Mouse (Mus musculus): ENCODE results near the gene Slc25a21.
A peak's percentile ranks its signal among the peaks of the same experiment; 100 is the strongest.

The Slc25a21 gene

DNA sequence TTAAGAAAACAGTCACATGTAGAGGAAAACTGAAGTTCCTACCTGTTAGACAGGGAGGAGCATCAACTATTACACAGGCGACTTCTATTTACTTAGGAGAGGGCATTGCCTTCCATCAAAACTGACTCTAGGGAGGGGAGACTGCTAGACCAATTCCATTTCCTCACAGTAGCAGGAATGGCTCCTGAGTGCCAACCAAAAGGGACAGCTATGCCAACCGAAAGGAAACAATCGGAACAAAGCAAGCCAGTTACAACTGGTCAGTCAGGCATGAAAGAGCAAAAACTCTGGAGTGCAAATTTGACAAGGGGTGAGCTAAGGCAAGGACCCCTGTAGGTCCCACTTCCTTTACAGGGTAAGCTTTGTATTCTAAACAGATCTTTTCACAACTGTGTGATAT lies 319.5 kb downstream of the Slc25a21 start:
- DNase-seq (ENCODE audit: low spot score in 2 of 2), result no peak

DNA sequence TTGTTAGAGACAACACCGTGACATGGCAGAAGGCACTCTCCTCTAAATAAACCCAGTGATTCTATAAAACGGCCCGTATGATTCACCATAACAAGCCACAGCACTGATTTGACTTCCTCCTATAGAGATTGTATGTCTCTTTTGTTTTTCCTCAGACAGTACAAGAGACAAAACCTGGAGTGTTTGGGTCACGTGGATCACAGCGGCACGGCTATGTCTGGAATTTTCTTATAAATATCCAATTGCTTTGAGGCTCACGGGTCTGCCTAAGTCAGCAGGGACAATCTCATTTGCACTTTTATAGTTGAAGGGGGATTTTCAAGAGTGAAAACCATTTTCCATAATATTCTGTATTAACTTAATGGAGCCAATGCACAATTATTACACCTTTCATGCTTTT lies 320.7 kb downstream of the Slc25a21 start:
- DNase-seq (ENCODE audit: low spot score in 2 of 2), result no peak

DNA sequence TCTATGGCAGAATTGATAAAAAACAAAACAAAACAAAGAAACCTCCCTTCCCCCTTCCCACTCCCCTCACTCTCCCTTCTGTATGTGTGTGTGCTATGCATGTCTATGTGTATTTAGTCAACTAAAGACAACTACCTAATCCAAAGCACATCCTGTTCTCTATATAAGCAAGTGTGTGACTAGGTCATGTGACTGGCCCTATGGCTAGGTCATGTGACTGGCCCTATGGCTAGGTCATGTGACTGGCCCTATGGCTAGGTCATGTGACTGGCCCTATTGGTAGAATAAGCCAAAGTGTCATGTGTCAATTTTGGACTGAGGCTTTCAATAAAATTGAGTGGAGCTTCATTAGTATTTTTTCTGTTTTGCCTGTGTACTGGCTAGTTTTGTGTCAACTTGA lies 324.1 kb downstream of the Slc25a21 start:
- no peak for DNase-seq (ENCODE audit: low spot score in 2 of 2)

DNA sequence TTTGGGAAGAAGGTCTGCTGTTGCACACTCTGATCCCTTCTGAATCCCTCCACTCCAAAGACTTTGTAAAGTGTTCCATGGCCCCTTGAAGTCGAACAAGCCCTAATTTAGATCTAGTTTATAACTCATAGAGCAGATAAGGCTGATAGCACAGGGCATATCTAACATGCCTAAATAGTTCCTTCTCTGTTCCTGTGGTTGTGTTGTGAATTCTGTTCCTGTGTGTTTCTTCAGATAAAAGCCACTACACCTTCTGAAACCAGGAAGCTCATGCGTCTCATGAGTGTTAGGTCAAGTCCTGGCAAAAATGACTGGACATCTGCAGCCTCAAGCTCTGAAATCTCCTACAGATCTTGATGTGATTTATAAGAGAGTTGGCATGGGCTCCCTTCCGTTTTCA lies 326.7 kb downstream of the Slc25a21 start:
- DNase-seq (ENCODE audit: low spot score in 2 of 2), result no peak

DNA sequence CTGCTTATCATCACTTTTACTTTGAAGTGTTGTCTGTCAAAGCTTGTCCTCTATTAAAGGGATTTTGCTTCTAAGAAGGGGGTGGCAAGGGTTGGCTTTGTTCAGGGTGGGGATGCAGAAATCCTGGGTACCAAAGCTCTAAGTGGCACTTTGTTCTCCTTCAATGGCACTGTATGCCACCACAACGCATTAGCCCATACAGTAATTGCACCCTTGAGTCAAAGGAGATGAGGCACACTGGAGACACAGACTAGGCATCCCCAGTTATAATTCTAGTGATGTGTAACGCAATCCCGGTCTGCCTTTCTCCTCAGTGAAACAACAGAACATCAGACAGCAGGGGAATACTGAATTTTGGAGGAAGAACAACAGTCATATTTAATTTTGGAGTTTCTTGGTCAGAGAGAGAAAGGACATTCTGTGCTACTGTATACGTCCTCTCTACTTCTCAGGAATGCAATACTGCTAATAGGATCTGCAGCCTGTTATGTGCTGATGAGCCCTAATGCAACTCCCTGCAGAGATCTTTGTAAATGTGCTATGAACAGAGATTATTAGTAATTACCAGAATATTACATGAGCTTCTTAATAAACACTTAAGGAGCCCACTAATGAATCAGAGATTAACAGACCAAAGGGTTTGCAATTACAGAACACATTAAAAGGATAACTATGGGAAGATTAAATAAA lies 333.3 kb downstream of the Slc25a21 start:
- DNase-seq (ENCODE audit: low spot score in 2 of 2), result no peak

DNA sequence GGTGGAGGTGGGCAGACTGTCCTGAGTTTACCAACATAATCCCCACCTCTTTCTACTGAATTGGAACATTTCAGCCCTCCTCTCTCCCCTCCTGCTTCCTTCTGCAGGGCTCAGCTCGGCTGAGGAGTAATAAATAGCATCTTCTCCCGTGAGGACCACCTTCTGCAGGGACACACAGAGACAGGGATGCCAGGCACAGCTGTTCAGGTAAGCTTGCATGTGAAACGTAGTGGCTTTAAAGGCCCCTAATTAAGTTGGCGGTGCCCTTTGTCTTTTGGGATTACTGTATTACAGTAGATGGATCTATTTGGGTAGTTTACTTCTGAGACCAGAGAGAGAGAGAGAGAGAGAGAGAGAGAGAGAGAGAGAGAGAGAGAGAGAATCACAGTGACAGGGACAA lies 344.6 kb downstream of the Slc25a21 start:
- no peak for DNase-seq (ENCODE audit: low spot score in 2 of 2)

DNA sequence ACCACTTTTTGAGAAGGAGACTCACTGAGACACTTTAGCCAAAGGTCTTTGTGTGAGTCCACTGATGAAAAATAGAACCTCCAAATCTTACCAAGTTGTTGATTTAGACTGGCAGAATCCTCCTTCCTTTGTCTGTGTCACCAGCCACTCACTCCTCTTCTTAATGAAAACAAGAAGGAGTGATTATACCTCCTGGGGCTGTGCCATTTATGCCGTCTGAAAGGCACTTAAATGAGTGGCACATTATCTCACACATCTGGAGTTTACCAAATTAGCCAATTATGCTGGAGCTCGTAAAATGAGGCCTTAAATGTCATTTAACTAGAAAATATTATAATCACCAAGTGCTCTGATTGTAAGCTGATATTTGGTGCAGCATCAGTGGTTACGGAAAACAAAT lies 345.8 kb downstream of the Slc25a21 start:
- no peak for DNase-seq (ENCODE audit: low spot score in 2 of 2)

DNA sequence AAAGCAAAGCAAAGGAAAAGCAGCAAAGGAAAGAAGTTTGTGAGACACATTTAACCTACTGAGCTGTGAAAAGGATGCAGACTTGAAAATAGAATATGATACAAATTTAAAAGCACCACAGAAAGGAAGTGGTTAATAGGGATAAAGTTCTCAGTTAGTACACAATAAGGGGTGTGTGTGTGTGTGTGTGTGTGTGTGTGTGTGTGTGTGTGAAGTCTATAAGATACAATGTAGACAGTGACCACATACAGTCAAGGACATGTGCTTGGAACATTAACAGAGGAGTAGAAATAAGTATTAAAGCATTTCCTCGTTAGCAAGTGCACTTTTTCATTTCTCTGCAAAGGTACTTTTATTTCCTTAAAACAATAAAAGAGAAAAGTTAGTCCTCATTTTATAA lies 367.3 kb downstream of the Slc25a21 start:
- no peak for DNase-seq (ENCODE audit: low spot score in 2 of 2)

DNA sequence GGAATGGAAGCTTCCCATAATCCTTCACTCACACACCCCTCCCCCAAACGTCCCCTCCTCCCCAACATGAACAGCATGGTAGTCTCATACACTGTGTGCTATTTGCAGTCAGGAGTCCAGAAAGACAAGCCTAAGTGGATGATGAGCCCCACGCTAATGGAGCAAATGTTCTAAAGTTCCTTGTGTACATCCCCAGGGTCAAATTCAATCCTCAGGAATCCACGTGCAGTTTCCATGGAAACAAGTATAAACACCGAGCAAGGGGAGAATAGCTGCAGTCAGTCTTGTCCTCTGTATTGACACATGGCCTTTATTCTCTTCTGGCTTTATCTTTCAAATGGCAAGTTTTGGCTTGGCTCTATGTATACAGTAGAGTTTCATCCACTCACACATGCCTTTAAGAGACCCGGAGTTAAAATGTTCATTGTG lies 367.8 kb downstream of the Slc25a21 start:
- no peak for DNase-seq (ENCODE audit: low spot score in 2 of 2)

DNA sequence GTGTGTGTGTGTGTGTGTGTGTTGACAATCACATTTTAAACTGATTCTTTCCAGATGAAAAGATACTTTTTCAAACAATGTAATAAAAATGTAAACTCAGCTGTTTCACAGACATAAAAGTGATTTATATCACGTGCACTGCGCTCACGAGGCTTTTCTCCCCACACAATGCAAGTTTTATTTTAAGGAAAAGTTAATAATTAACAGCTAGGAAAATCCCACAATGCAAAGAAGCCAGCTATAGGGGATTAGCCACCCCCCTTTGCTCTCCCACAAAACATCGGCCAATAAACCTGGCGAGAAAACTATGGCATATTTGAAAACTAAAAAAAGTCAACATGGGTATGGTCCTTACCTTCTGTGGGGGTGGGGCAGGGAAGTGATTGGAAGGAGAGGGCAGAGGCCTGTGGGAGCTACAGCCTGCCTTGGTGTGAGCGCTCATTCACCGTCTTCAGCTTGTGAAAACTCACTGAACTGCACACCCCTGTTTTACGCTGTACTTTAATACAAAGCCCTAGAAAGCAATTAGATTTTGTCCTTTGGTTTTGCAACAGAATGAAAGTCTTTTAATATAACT lies 369.4 kb downstream of the Slc25a21 start:
- DNase-seq (ENCODE audit: low spot score in 2 of 2), result no peak

DNA sequence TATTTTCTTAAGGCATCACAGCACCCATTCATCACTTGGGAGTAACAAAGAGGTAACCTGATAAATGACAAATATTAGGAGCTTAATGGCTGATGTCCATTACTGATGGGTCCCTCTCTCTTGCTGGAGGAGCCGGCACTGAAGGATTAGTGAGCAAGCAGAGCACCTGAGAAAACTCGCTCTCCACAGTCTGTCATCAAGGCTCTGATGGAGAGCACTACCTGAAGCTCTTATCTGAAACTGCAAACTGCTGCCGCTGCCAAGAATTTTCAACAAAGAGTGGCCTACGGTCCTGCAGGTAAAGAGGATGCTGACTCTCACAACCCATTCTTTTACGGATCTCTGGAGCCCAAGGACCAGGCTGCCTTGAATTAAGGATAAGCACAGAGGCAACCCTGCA lies 372.6 kb downstream of the Slc25a21 start:
- no peak for DNase-seq (ENCODE audit: low spot score in 2 of 2)

DNA sequence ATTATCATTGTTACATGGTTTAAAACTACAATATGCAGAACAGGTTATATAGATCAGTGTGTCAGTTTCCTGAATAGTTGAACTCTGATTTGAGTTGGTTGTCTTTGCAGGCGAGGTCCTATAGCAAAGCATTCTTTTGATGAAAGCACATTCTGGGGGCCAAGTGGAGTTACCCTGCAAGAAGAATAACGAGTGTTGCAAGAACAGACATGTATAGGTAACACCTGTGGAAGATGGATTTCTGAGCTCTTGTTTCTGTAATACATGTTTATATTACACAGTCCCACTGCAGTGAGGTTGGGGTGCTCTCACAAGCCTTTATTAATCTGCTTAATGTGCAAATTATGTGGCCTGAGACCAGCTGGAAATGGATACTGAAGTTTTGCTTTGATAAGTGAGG lies 375.1 kb downstream of the Slc25a21 start:
- DNase-seq (ENCODE audit: low spot score in 2 of 2), result no peak

DNA sequence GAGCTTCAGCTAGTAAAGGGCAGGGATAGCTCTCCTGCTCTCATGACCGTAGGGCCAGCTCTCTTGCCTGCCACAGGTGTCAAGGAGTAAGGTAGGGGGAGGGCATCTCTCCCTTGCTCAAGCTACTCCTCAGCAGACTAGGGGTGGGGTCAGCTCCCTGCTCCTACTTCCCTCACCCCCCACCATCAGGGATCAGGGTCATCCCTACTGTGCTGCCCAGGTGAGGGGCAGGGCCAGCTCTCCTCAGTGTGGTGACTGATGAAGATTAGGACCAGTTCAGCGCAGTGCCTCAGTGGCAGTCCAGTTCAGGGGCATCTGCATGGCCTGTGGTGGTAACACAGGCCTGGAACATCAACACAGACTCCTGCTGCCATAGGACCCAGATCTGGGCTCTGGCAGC lies 376.7 kb downstream of the Slc25a21 start:
- no peak for DNase-seq (ENCODE audit: low spot score in 2 of 2)

DNA sequence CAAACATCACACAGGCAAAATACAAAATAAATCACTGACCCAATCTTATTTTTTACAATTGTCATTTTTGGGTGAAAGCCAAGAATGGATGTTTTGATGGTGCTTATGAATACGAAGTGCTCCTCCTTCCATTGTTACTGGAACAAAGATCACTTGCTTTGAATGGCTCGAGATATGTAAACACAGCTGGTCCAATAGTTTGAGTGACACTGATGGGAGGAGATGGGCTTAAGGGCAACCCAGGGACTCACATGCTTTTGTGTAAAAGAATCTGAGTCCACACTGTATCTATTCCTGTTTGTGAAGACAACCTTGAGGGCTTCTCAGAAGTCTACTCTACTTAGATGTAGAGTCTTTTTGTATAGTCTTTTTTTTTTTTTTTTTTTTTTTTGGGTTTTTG lies 389.8 kb downstream of the Slc25a21 start:
- no peak for DNase-seq (ENCODE audit: low spot score in 2 of 2)

DNA sequence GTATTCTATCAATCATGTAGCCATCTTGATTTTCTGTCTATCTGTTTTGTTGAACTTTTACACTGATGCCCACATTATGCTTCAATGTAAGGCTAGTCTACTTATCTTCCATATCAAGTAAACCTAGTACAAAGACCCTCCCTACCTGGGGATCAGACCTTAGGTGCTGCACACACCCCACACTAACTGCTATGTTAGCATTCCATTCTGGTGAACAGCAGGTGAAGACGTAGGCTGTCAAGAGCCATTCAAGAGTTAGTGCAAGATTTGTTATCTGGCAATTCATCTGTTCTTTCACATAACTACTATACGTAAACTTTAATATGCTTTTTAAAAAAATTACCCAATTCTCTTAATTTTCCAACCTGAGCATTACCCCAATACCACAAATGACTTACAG lies 390.2 kb downstream of the Slc25a21 start:
- no peak for DNase-seq (ENCODE audit: low spot score in 2 of 2)

DNA sequence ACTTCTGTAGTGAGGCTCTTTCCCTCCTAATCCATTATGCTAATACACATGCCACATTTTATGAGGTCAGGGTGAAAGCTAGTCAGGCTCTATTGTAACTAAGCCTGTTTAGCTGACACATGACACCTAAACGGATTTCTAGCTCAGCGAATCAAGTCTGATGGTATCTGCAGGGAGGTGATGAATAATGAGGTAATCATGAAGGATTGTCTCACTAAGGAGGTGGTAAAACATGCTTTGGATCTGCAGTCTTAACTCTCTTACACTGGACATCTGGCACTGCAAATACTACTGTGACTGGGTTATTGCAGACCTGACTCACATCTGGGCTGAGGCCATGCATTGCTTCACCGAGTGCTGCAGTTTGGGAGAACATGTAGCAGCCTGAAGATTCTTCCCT lies 392.8 kb downstream of the Slc25a21 start:
- DNase-seq (ENCODE audit: low spot score in 2 of 2), result no peak

DNA sequence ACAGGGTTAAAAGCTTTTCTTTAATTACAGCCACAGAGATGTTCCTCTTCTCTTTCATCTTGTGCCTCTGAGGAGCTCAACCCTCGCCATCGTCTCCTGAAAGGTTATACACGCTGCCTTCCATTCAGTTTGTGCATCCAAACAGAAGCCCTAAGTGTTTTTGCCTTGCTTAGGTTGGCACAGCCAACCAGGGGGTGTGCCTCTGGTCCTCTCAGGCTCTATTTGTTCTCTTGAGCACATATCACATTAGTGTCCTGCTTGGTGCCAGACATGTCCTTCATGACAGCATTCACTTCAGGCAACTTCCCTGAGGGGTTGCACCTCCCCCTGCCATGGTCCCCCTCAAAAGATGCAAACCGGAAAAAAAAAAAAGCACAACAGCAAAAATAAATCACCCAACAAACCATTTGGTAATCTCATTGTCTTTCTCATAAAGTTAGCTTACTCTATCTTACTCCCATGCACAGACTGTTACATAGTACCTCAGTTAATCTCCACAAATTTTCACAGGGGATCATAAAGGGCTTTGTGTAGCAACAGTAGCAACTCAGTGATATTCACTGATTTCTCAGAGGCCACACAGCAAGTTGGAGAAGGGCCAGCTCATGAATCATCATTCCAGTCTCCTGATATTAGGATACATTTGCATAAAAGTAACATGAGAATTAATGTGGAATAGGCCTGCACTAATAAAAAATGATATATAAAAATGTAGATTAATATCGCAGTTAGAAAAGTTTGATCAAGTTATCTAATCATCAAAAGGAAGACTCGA lies 398.4 kb downstream of the Slc25a21 start:
- no peak for DNase-seq (ENCODE audit: low spot score in 2 of 2)

DNA sequence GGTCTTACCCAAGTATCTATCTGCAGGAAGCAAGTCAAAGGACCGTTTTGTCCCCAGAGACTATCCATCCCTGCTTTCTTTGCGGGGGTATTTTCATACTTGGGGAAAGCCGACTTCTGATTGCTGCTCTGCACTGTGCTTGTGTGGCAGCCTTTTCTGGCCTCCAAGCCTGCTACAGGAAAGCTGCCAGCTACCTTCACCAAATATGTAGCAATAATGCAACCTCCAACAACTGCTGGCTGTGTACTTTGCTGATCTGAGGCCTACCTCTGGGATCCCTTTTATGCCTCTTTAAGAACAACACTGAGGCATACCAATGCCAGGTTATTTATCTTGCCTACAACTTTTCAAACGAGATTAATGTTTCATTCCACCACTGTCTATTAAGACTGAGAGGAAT lies 408.0 kb downstream of the Slc25a21 start:
- no peak for DNase-seq (ENCODE audit: low spot score in 2 of 2)

DNA sequence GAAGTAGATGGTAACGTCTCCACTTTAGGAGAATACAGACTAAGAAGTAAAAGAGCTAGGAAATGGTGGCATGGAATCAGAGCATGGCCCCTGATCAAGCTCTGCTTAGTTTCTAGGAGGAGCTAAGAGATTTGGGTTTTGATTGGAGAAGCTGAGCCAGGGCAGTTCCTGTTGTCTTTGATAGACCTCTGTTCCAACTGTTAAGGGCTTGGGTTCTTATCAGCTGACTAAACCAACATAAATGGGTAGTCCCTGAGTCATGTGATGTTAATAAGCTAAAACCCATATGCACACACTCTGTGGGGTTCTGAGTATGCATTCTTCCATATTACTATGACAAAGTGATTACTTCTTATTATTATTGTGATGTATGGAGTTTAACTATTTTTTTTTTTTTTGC lies 412.0 kb downstream of the Slc25a21 start:
- no peak for DNase-seq (ENCODE audit: low spot score in 2 of 2)

DNA sequence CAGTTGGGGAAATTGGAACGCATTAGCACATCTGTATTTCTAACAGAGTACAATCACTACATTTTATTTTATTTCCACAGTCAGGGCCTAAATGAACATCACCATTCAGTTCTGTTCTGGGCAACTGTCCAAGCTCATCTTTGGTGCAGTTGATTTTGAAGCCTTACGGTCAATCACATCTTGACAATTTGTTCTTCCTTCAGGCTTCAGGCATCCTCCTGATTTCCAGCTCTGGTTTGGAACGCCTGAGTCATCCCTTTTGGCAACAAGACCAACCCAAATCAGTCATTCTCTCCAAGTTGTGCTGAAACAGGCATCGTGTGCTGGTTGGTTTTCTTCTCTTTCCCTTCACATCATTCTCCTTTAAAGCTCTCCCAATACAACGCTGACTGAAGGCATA lies 416.1 kb downstream of the Slc25a21 start:
- peak in 1 of 2 experiments; percentile 12 for DNase-seq (ENCODE audit: low spot score in 2 of 2)

DNA sequence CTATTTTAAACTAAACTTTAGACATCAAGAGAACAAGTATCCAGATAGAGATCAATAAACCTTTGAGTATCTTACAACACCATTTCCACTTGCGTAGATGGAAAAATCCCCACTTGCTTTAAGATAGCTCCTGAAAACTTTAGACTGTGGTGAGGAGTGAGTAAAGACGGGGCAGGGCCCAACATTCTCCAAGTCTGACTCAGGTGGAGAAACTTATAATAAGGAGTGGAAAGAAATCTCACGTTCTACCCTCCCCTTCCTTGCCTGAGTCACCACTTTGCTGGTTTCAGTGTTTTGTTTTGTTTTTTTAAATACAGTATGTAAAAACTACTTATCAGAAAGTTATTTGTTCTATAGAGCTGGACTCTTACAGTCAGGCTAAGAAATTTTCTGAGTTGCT lies 417.7 kb downstream of the Slc25a21 start:
- DNase-seq (ENCODE audit: low spot score in 2 of 2), result no peak

DNA sequence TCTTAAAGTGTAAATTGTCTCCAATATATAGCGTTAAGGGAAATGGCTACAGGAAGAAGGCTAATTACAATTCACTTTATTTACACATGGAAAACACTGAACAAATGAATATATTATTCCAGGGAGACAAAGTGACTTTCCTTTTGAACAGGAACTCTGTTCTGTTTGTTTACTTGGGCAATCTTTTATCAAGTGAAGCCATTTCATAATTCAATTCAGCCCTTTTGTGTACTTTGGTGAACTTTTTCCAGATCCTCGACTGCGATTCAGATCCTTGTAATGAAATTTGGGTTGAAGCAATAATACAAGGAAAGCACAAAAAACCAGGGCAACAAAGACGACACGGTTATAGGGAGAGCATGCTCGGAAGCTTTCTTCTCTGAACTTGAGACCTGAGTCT lies 423.3 kb downstream of the Slc25a21 start:
- no peak for DNase-seq (ENCODE audit: low spot score in 2 of 2)

DNA sequence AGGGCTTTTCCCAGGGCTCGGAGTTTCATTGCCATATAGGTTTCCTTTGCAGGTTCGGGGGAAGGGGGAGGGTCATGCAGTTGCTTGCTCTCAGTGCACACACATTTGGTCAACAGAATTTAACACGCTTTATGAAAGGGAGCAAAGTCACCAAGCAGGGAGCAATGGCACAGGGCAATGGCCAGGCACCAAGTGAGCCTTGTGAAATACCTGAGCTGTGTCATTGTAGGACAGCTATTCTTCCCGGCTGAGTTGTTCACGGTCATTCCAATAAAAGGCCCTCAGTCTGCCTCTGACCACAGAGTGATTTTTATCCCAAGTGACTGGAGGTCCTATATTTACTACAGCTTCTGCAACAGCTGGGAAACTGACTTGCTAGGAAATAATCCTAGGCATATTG lies 427.9 kb downstream of the Slc25a21 start:
- DNase-seq (ENCODE audit: low spot score in 2 of 2), result no peak
